Mouse (Mus musculus) heart, adult 2 months (tissue): ENCODE data around the gene Tbc1d16. TPM values are rescaled to one million over a fixed set of nuclear protein-coding genes. Genes with fewer than 3 reads are reported as not detected.
A peak's percentile ranks its signal among the peaks of the same experiment; 100 is the strongest.

Source experiments
- DNase-seq, 2 experiments: peaks; one replicate each; pipeline ENCODE4 v3.0.0; 2021
- H3K27ac ChIP-seq: fragments of 200-600 bp; 2 replicates; pipeline ENCODE4 v1.8.1; 2022
- H3K27me3 ChIP-seq: fragments of 200-500 bp; 2 replicates; pipeline ENCODE4 v1.6.1; 2012; ENCODE audit warnings: mild to moderate bottlenecking, low read length, inconsistent platforms, mixed read lengths; ENCODE audit not compliant: control insufficient read depth, insufficient read depth
- H3K36me3 ChIP-seq: fragments of 200-500 bp; 2 replicates; pipeline ENCODE4 v1.6.1; 2012; ENCODE audit warnings: low read length, inconsistent platforms; ENCODE audit not compliant: control insufficient read depth, insufficient read depth
- H3K4me1 ChIP-seq: fragments of 200-500 bp; 2 replicates; pipeline ENCODE4 v1.6.1; 2011; ENCODE audit warnings: low read length; ENCODE audit not compliant: control insufficient read depth, insufficient read depth
- H3K4me3 ChIP-seq: fragments of 200-600 bp; 2 replicates; pipeline ENCODE4 v1.8.1; 2022
- H3K79me2 ChIP-seq: fragments of 200-500 bp; replicated peaks from 2 replicates; pipeline ENCODE4 v1.6.1; 2012; ENCODE audit warnings: mild to moderate bottlenecking, inconsistent platforms, low read length, moderate library complexity, mixed read lengths; ENCODE audit not compliant: control insufficient read depth, insufficient read depth
- H3K9ac ChIP-seq: fragments of 200-500 bp; 2 replicates; pipeline ENCODE4 v1.6.1; 2012; ENCODE audit warnings: low read depth, mild to moderate bottlenecking, control low read depth, inconsistent platforms, low read length, mixed read lengths
- CTCF ChIP-seq: fragments of 200-600 bp; IDR thresholded peaks from 2 replicates; pipeline ENCODE4 v1.8.1; 2022; ENCODE audit warnings: antibody characterized with exemption, mild to moderate bottlenecking, moderate library complexity
- EP300 ChIP-seq: fragments of 200-500 bp; IDR thresholded peaks from 2 replicates; pipeline ENCODE4 v1.6.1; 2011; ENCODE audit warnings: low read depth, low read length, control low read depth; ENCODE audit not compliant: insufficient read depth
- POLR2A ChIP-seq: fragments of 200-500 bp; IDR thresholded peaks from 2 replicates; pipeline ENCODE4 v1.6.1; 2011; ENCODE audit warnings: mild to moderate bottlenecking, low read depth, low read length, control low read depth; ENCODE audit not compliant: insufficient read depth
- WGBS: fragments of 180-500 bp; shearing (Covaris S2); methylation state at CpG from one replicate; pipeline ENCODE4 v1.1.7; 2018; 5-methylcytosine and 5-hydroxymethylcytosine counted together
- intact Hi-C: fragments of 180-260 bp; cut with DNase I; formaldehyde crosslinking; loops from one replicate; pipeline ENCODE4 v1.15.1; 2025
- polyA plus RNA-seq: library from polyadenylated mRNA; depleted of rRNA; stranded (reverse); fragments of >200 nt; gene quantifications from 2 replicates; pipeline ENCODE4 v1.2.3, GENCODE M21; 2012
- total RNA-seq, 2 experiments: library from RNA; stranded (reverse); gene quantifications; 2 replicates each; pipeline ENCODE4 v1.2.3; 2021

The Tbc1d16 gene
- total and polyA plus RNA-seq, 3 experiments = 26.0 to 73.7 (median 61.0) TPM

- Histone ChIP-seq H3K4me1 (peaks cover 12% of the 10 kb centered on the region), H3K9ac (no peak overlapping the region), H3K4me3 (no peak overlapping the region), H3K36me3 (no peaks in the 10 kb centered on the region), H3K27ac (no peak overlapping the region), H3K27me3 (no peaks in the 10 kb centered on the region), H3K79me2 (no peaks in the 10 kb centered on the region)
- TF ChIP-seq CTCF (no peak), EP300 (no peak), POLR2A (no peak)
- DNase-seq = no peak
- intact Hi-C loops = no loop called here
- 90% methylated on average over 21 of the region's 21 CpGs for WGBS
Observed at GRCm38 (mm10) chr11:119211604-119212309, 16.5 kb downstream of the Tbc1d16 start.

- Histone ChIP-seq H3K4me3 (no peak overlapping the region), H3K4me1 (peaks cover 5% of the 10 kb centered on the region), H3K9ac (peak overlapping the region; percentile 27; the same call in 1 of the 2 replicates), H3K36me3 (no peaks in the 10 kb centered on the region), H3K27me3 (no peaks in the 10 kb centered on the region), H3K79me2 (no peaks in the 10 kb centered on the region), H3K27ac (no peak overlapping the region)
- peak; percentile 84 to 86 for DNase-seq
- TF ChIP-seq POLR2A = no peak
- TF ChIP-seq CTCF = no peak
- TF ChIP-seq EP300 = no peak
- WGBS = 48% methylated on average over 32 of the region's 32 CpGs
- intact Hi-C loops = no loop called here
Observed at GRCm38 (mm10) chr11:119210321-119211100, 17.8 kb downstream of the Tbc1d16 start.

GRCm38 (mm10) chr11:119209371-119210025 is 18.8 kb downstream of the Tbc1d16 start:
- intact Hi-C loops = no loop called here
- no peak overlapping the region for H3K4me3 ChIP-seq
- no peaks in the 10 kb centered on the region for H3K4me1 ChIP-seq
- H3K27me3 ChIP-seq = no peaks in the 10 kb centered on the region
- 59% methylated on average over 10 of the region's 10 CpGs for WGBS
- no peak for TF ChIP-seq POLR2A
- TF ChIP-seq CTCF = no peak
- 0 out of 2 replicates have a peak, but pooled peaks have one; percentile 39 for TF ChIP-seq EP300
- H3K9ac ChIP-seq = no peak overlapping the region
- no peaks in the 10 kb centered on the region for H3K79me2 ChIP-seq
- H3K27ac ChIP-seq = no peak overlapping the region
- H3K36me3 ChIP-seq = no peaks in the 10 kb centered on the region
- DNase-seq = peak; percentile 79 to 80

GRCm38 (mm10) chr11:119208870-119209370 is 19.4 kb downstream of the Tbc1d16 start:
- DNase-seq = no peak
- Histone ChIP-seq H3K9ac (no peak overlapping the region), H3K4me3 (no peak overlapping the region), H3K27me3 (no peaks in the 10 kb centered on the region), H3K36me3 (no peaks in the 10 kb centered on the region), H3K79me2 (no peaks in the 10 kb centered on the region), H3K4me1 (no peaks in the 10 kb centered on the region), H3K27ac (no peak overlapping the region)
- TF ChIP-seq POLR2A (no peak), CTCF (no peak), EP300 (no peak)
- intact Hi-C loops = no loop called here
- WGBS = 94% methylated on average over 20 of the region's 20 CpGs

GRCm38 (mm10) chr11:119207986-119208385 is 20.3 kb downstream of the Tbc1d16 start:
- Histone ChIP-seq H3K27ac (no peak overlapping the region), H3K4me3 (no peak overlapping the region), H3K79me2 (no peaks in the 10 kb centered on the region; the same call in 1 of the 2 replicates), H3K36me3 (no peaks in the 10 kb centered on the region), H3K9ac (no peak overlapping the region), H3K4me1 (no peaks in the 10 kb centered on the region), H3K27me3 (no peaks in the 10 kb centered on the region)
- intact Hi-C loops = loop anchor here (2.0 kb wide), 2 partner anchors 27 to 41 kb away; no protein-coding TSS in a partner anchor
- TF ChIP-seq EP300 (no peak), POLR2A (no peak), CTCF (no peak)
- no peak for DNase-seq
- WGBS = 84% methylated on average over 6 of the region's 6 CpGs
